8 mouse cellular contexts compared by ENCODE assay signal in the genomic region with DNA sequence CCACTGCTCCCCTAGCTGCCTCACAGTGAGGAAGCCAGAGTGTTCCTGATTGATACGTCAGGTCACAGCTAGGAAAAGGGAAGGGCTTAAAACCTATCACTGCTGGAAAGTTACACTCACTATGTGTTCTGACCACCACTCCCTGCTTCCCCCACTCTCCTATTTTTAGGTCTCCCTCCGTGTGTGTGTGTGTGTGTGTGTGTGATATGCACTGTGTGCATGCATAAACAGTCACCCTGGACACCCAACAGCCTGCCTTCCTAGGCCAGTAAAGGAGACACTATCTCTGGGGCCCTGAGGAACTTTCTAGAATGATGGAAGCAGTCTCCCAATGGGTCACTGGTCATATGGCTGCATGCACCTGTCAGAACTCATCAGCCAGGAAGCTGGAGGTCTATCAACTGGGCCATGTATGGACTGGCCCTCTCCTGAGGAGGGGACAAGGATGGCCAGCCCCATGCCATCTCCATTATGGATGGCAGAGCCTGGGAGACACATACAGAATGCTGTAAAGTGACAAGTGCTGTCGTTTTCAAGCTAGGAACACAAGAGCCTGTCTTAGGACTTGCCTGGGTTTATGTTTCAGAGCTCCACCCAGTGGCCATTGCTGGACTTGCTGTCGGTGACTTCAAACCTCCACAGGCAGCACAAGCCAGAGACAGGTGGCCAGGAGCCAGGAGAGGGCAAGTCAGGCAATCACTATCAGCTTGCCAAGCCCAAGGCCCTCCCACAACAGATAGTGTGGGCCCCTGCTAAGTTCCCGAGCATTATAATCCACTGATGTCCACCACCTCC. TPM values are rescaled to one million over a fixed set of nuclear protein-coding genes. Genes with fewer than 3 reads are reported as not detected.
DNase-seq lines count a peak whose midpoint lies in the region; ATAC-seq and TF ChIP-seq lines count a peak whose summit lies in the region.

No protein-coding gene starts in this region.

- peaks cover 15% of the 10 kb centered on the region for H3K4me1 ChIP-seq in heart, embryonic 11.5 days (ENCODE audit: control insufficient read depth, insufficient read depth, low read length)
- H3K4me1 ChIP-seq in kidney, postnatal 0 days (replicated peaks; ENCODE audit: insufficient read depth, low read length) = peaks cover 5% of the 10 kb centered on the region; the same call in 1 of the 2 replicates
- H3K4me1 ChIP-seq in liver, adult 2 months (ENCODE audit: control insufficient read depth, insufficient read depth, low read length) = peaks cover 8% of the 10 kb centered on the region

- no peak overlapping the region for H3K27ac ChIP-seq in heart, embryonic 11.5 days (ENCODE audit: low read depth, low read length)
- no peak overlapping the region for H3K27ac ChIP-seq in kidney, postnatal 0 days
- H3K27ac ChIP-seq in liver, adult 2 months (replicated peaks; ENCODE audit: insufficient read depth, low read depth, low read length) = peak overlapping the region; percentile 19

- H3ac ChIP-seq in myocyte (ENCODE audit: control insufficient read depth, insufficient read length) = no peak overlapping the region

- WGBS in heart, embryonic 11.5 days (ENCODE audit: insufficient replicate concordance) = 20% methylated on average over 5 of the region's 5 CpGs
- WGBS in kidney, postnatal 0 days = 38% methylated on average over 5 of the region's 5 CpGs
- WGBS in liver, adult 2 months = 29% methylated on average over 5 of the region's 5 CpGs

- TF ChIP-seq POLR2A in liver, adult 2 months (IDR thresholded peaks at IDR 0.05; ENCODE audit: extremely low read depth, insufficient read depth, low read length) = no peak
- TF ChIP-seq POLR2A in myocyte (IDR thresholded peaks at IDR 0.05; ENCODE audit: insufficient read length, low read depth) = no peak

- no peaks in the 10 kb centered on the region for H3K27me3 ChIP-seq in heart, embryonic 11.5 days (ENCODE audit: control insufficient read depth, insufficient read depth, low read length)
- no peaks in the 10 kb centered on the region for H3K27me3 ChIP-seq in kidney, postnatal 0 days (ENCODE audit: insufficient read depth, low read length)
- no peaks in the 10 kb centered on the region for H3K27me3 ChIP-seq in liver, adult 2 months (ENCODE audit: control insufficient read depth, insufficient read depth, low read length)
- no peaks in the 10 kb centered on the region for H3K27me3 ChIP-seq in myocyte (ENCODE audit: control insufficient read depth, insufficient read depth, insufficient read length)

- TF ChIP-seq CTCF in kidney, postnatal 0 days (IDR thresholded peaks at IDR 0.05; ENCODE audit: low read depth) = peak; percentile 91
- peak; percentile 91 for TF ChIP-seq CTCF in liver, adult 2 months (IDR thresholded peaks at IDR 0.05; ENCODE audit: low read depth, low read length)

- H3K4me3 ChIP-seq in heart, embryonic 11.5 days (ENCODE audit: low read depth, low read length) = no peak overlapping the region
- no peak overlapping the region for H3K4me3 ChIP-seq in kidney, postnatal 0 days (replicated peaks; ENCODE audit: low read depth, low read length)
- no peak overlapping the region for H3K4me3 ChIP-seq in liver, adult 2 months (ENCODE audit: insufficient read depth, low read depth, low read length)
- H3K4me3 ChIP-seq in myocyte = no peak overlapping the region

- ATAC-seq in erythroblast, adult 5-6 weeks (replicated peaks; ENCODE audit: low FRiP score, poor library complexity, severe bottlenecking) = peak; percentile 81
- peak; percentile 39; the same call in 1 of the 2 replicates for ATAC-seq in heart, embryonic 11.5 days (replicated peaks; ENCODE audit: insufficient number of reproducible peaks, low FRiP score, low TSS enrichment)
- ATAC-seq in kidney, postnatal 0 days (replicated peaks; ENCODE audit: low FRiP score, low read depth) = peak; percentile 34; the same call in 1 of the 2 replicates

- no peak overlapping the region for H3K4me2 ChIP-seq in heart, embryonic 11.5 days
- H3K4me2 ChIP-seq in kidney, postnatal 0 days (ENCODE audit: low read length) = no peak overlapping the region
- peak overlapping the region; percentile 34 for H3K4me2 ChIP-seq in myocyte (ENCODE audit: low read depth)

- peak; percentile 86 for DNase-seq in A20 (ENCODE audit: low read depth, low spot score)
- DNase-seq in adrenal gland, postnatal 4 days (ENCODE audit: low spot score in 2 of 2) = peak; percentile 70 to 91
- peak; percentile 89 for DNase-seq in kidney, postnatal 0 days (ENCODE audit: low spot score)
- peak; percentile 96 for DNase-seq in liver, adult 2 months (ENCODE audit: extremely low read depth, low read depth, low spot score)
- DNase-seq in spleen, postnatal 4 days (ENCODE audit: low spot score in 2 of 2) = peak; percentile 94 to 96

- no peak overlapping the region for H3K9ac ChIP-seq in heart, embryonic 11.5 days (ENCODE audit: low read depth, low read length)
- H3K9ac ChIP-seq in kidney, postnatal 0 days (ENCODE audit: low read depth, low read length) = no peak overlapping the region
- H3K9ac ChIP-seq in liver, adult 2 months (ENCODE audit: low read depth, low read length) = no peak overlapping the region

- H3K79me2 ChIP-seq in liver, adult 2 months (ENCODE audit: control insufficient read depth, insufficient read depth, low read length) = no peaks in the 10 kb centered on the region
- no peaks in the 10 kb centered on the region for H3K79me2 ChIP-seq in myocyte (ENCODE audit: control insufficient read depth, insufficient read depth)

- H3K36me3 ChIP-seq in heart, embryonic 11.5 days (ENCODE audit: control insufficient read depth, insufficient read depth, low read length) = no peaks in the 10 kb centered on the region
- H3K36me3 ChIP-seq in kidney, postnatal 0 days (ENCODE audit: insufficient read depth, low read length) = 0 out of 2 replicates have a peak, but pooled peaks cover 2% of the 10 kb centered on the region
- H3K36me3 ChIP-seq in liver, adult 2 months (ENCODE audit: control insufficient read depth, insufficient read depth, low read length) = no peaks in the 10 kb centered on the region; the same call in 1 of the 2 replicates
- no peaks in the 10 kb centered on the region for H3K36me3 ChIP-seq in myocyte (ENCODE audit: control insufficient read depth, insufficient read depth)

- no peaks in the 10 kb centered on the region for H3K9me3 ChIP-seq in heart, embryonic 11.5 days (replicated peaks; ENCODE audit: control insufficient read depth, low read length)
- no peaks in the 10 kb centered on the region for H3K9me3 ChIP-seq in kidney, postnatal 0 days (replicated peaks; ENCODE audit: low read length)

TF ChIP-seq in myocyte, 11 proteins besides CTCF, POLR2A, EP300 and RAD21 (continues in another document):
- peak in 1 of 3 experiments; percentile 65 for TF ChIP-seq MYOG (IDR thresholded peaks at IDR 0.05; ENCODE audit: control insufficient read depth in 1 of 3, insufficient read depth in 1 of 3, insufficient read length in 2 of 3, low read depth in 2 of 3)

RNA-seq across cellular contexts. Expression of a gene that starts 6.9 kb away (rescaled TPM):
- total RNA-seq in adrenal gland, postnatal 4 days (2021) = under 1 TPM; 0.48 to 0.93 TPM
- 1.9 and 2.1 TPM in 2 replicates for total RNA-seq in erythroblast, adult 5-6 weeks (2015; ENCODE audit: low replicate concordance)
- total RNA-seq in erythroblast, adult 5-6 weeks (2017; ENCODE audit: low replicate concordance) = 2.9 and 4.3 TPM in 2 replicates
- 0.17 and 0.21 TPM in 2 replicates for polyA plus RNA-seq in heart, embryonic 11.5 days (2014; fragmentation: Nextera tagmentation; extraction: Ambion mirVana)
- 1.2 and 1.5 TPM in 2 replicates for polyA plus RNA-seq in kidney, postnatal 0 days (2015; fragmentation: Nextera tagmentation; extraction: Ambion mirVana)
- 0.18 and 0.54 TPM in 2 replicates for total RNA-seq in liver, adult 2 months (2014; rRNA removed)
- polyA plus RNA-seq in liver, adult 2 months (2012; rRNA removed) = 0.56 and 1.6 TPM in 2 replicates
- polyA plus RNA-seq in myocyte (2012; fragmentation: generic; extraction: Trizol) = 0.25 TPM

RNA-seq across cellular contexts. Expression of a gene that starts 20.7 kb away (rescaled TPM):
- 10 to 100 TPM; 10.4 to 10.7 TPM for total RNA-seq in adrenal gland, postnatal 4 days (2021)
- total RNA-seq in erythroblast, adult 5-6 weeks (2015; ENCODE audit: low replicate concordance) = 27.3 and 37.2 TPM in 2 replicates
- total RNA-seq in erythroblast, adult 5-6 weeks (2017; ENCODE audit: low replicate concordance) = 49.4 and 58.3 TPM in 2 replicates
- polyA plus RNA-seq in heart, embryonic 11.5 days (2014; fragmentation: Nextera tagmentation; extraction: Ambion mirVana) = 7.2 and 7.5 TPM in 2 replicates
- polyA plus RNA-seq in kidney, postnatal 0 days (2015; fragmentation: Nextera tagmentation; extraction: Ambion mirVana) = 7.6 and 7.8 TPM in 2 replicates
- total RNA-seq in liver, adult 2 months (2014; rRNA removed) = 36.5 and 57.1 TPM in 2 replicates
- 43.5 and 70.7 TPM in 2 replicates for polyA plus RNA-seq in liver, adult 2 months (2012; rRNA removed)
- 11.7 TPM for polyA plus RNA-seq in myocyte (2012; fragmentation: generic; extraction: Trizol)

RNA-seq across cellular contexts. Expression of a gene that starts 24.8 kb away (rescaled TPM):
- 1 to 10 TPM; 6.0 to 7.4 TPM for total RNA-seq in adrenal gland, postnatal 4 days (2021)
- not detected in 2 replicates for total RNA-seq in erythroblast, adult 5-6 weeks (2015; ENCODE audit: low replicate concordance)
- not detected in 2 replicates for total RNA-seq in erythroblast, adult 5-6 weeks (2017; ENCODE audit: low replicate concordance)
- polyA plus RNA-seq in heart, embryonic 11.5 days (2014; fragmentation: Nextera tagmentation; extraction: Ambion mirVana) = 0.57 and 0.72 TPM in 2 replicates
- 11.3 and 11.9 TPM in 2 replicates for polyA plus RNA-seq in kidney, postnatal 0 days (2015; fragmentation: Nextera tagmentation; extraction: Ambion mirVana)
- 0.07 TPM in 1 of 2 replicates, not detected in the other for total RNA-seq in liver, adult 2 months (2014; rRNA removed)
- 0.02 and 0.05 TPM in 2 replicates for polyA plus RNA-seq in liver, adult 2 months (2012; rRNA removed)
- polyA plus RNA-seq in myocyte (2012; fragmentation: generic; extraction: Trizol) = 9.2 TPM

RNA-seq across cellular contexts. Expression of a gene that starts 45.7 kb away (rescaled TPM):
- total RNA-seq in adrenal gland, postnatal 4 days (2021) = not detected
- not detected in 2 replicates for total RNA-seq in erythroblast, adult 5-6 weeks (2015; ENCODE audit: low replicate concordance)
- total RNA-seq in erythroblast, adult 5-6 weeks (2017; ENCODE audit: low replicate concordance) = not detected in 2 replicates
- not detected in 2 replicates for polyA plus RNA-seq in heart, embryonic 11.5 days (2014; fragmentation: Nextera tagmentation; extraction: Ambion mirVana)
- polyA plus RNA-seq in kidney, postnatal 0 days (2015; fragmentation: Nextera tagmentation; extraction: Ambion mirVana) = not detected in 2 replicates
- not detected in 2 replicates for total RNA-seq in liver, adult 2 months (2014; rRNA removed)
- not detected in 2 replicates for polyA plus RNA-seq in liver, adult 2 months (2012; rRNA removed)
- not detected for polyA plus RNA-seq in myocyte (2012; fragmentation: generic; extraction: Trizol)

RNA-seq across cellular contexts. Expression of a gene that starts 46.9 kb away (rescaled TPM):
- total RNA-seq in adrenal gland, postnatal 4 days (2021) = 10 to 100 TPM; 62.9 to 65.6 TPM
- total RNA-seq in erythroblast, adult 5-6 weeks (2015; ENCODE audit: low replicate concordance) = 4.2 and 6.5 TPM in 2 replicates
- 7.7 and 8.8 TPM in 2 replicates for total RNA-seq in erythroblast, adult 5-6 weeks (2017; ENCODE audit: low replicate concordance)
- 85.3 and 95.2 TPM in 2 replicates for polyA plus RNA-seq in heart, embryonic 11.5 days (2014; fragmentation: Nextera tagmentation; extraction: Ambion mirVana)
- polyA plus RNA-seq in kidney, postnatal 0 days (2015; fragmentation: Nextera tagmentation; extraction: Ambion mirVana) = 116 TPM in 2 replicates
- total RNA-seq in liver, adult 2 months (2014; rRNA removed) = 23.6 and 25.2 TPM in 2 replicates
- polyA plus RNA-seq in liver, adult 2 months (2012; rRNA removed) = 82.4 and 86.1 TPM in 2 replicates
- 66.0 TPM for polyA plus RNA-seq in myocyte (2012; fragmentation: generic; extraction: Trizol)
